Mouse (Mus musculus) CH12.LX (cell line): ENCODE data around the gene Usp18. TPM values are rescaled to one million over a fixed set of nuclear protein-coding genes. Genes with fewer than 3 reads are reported as not detected.

Experiments used
- DNase-seq: peaks from one replicate; pipeline ENCODE4 v3.0.0-alpha.2; 2013; ENCODE audit errors: extremely low read depth
- H3K27ac ChIP-seq: 2 replicates; pipeline ENCODE4 v1.5.1; 2012; ENCODE audit warnings: low read depth, mild to moderate bottlenecking, control low read depth, moderate library complexity; ENCODE audit not compliant: insufficient read depth
- H3K27me3 ChIP-seq: replicated peaks from 2 replicates; pipeline ENCODE3; 2012; ENCODE audit warnings: inconsistent platforms
- H3K36me3 ChIP-seq, 2 experiments: replicated peaks in 1 of 2; 2 replicates each; pipeline versions ENCODE3 to v1.6.1; 2012; ENCODE audit warnings: inconsistent platforms in 1 of 2, low read length in 1 of 2, mild to moderate bottlenecking in 1 of 2, mixed read lengths in 1 of 2, moderate library complexity in 1 of 2; ENCODE audit not compliant: control insufficient read depth in 1 of 2, insufficient read depth in 1 of 2
- H3K4me1 ChIP-seq, 2 experiments: 2 replicates each; pipeline ENCODE4 v1.6.1; 2012; ENCODE audit warnings: inconsistent platforms in 1 of 2, moderate library complexity in 1 of 2; ENCODE audit not compliant: insufficient read depth in 2 of 2, control insufficient read depth in 1 of 2
- H3K4me2 ChIP-seq: 2 replicates; pipeline ENCODE4 v1.6.1; 2012; ENCODE audit warnings: low read depth, mild to moderate bottlenecking, control low read depth; ENCODE audit not compliant: poor library complexity, insufficient read depth, severe bottlenecking
- H3K4me3 ChIP-seq, 3 experiments: fragments of 150-350 bp in 1 of 3; sonication (generic) in 1 of 3; replicated peaks in 1 of 3; 2 replicates each; pipeline versions ENCODE3 to v1.5.1; 2011 to 2012; ENCODE audit warnings: low read depth in 2 of 3, low read length in 2 of 3, mild to moderate bottlenecking in 2 of 3, moderate library complexity in 2 of 3, control low read depth in 1 of 3, improper control_type of control experiment in 1 of 3, inconsistent platforms in 1 of 3, mixed read lengths in 1 of 3; ENCODE audit not compliant: poor library complexity in 1 of 3
- H3K79me2 ChIP-seq: replicated peaks from 2 replicates; pipeline ENCODE4 v1.6.1; 2012; ENCODE audit warnings: mild to moderate bottlenecking, moderate library complexity; ENCODE audit not compliant: control insufficient read depth, poor library complexity, insufficient read depth, severe bottlenecking; ENCODE audit errors: extremely low read depth
- H3K9ac ChIP-seq: 2 replicates; pipeline ENCODE4 v1.6.1; 2012; ENCODE audit warnings: low read depth, mild to moderate bottlenecking, control low read depth, moderate library complexity; ENCODE audit not compliant: insufficient read depth
- H3K9me3 ChIP-seq: replicated peaks from 2 replicates; pipeline ENCODE3; 2012; ENCODE audit warnings: low read length, inconsistent platforms, mixed read lengths
- BHLHE40 ChIP-seq: IDR thresholded peaks from 2 replicates; pipeline ENCODE4 v1.6.1; 2011; ENCODE audit warnings: mild to moderate bottlenecking, low read depth, low read length, improper control_type of control experiment
- CTCF ChIP-seq, 2 experiments: IDR thresholded peaks in 1 of 2; conservative IDR thresholded peaks in 1 of 2; 2 replicates each; pipeline ENCODE4 v1.5.1; 2011 to 2012; ENCODE audit warnings: low read depth in 2 of 2, low read length in 2 of 2, improper control_type of control experiment in 1 of 2, inconsistent platforms in 1 of 2, mild to moderate bottlenecking in 1 of 2, moderate library complexity in 1 of 2
- JUN ChIP-seq: IDR thresholded peaks from 2 replicates; pipeline ENCODE4 v1.6.1; 2011; ENCODE audit warnings: low read depth, mild to moderate bottlenecking, low read length, improper control_type of control experiment, moderate library complexity; ENCODE audit not compliant: insufficient read depth
- JUND ChIP-seq: conservative IDR thresholded peaks from 2 replicates; pipeline ENCODE4 v1.6.1; 2011; ENCODE audit warnings: low read depth, low read length, improper control_type of control experiment
- MAFK ChIP-seq: IDR thresholded peaks from 2 replicates; pipeline ENCODE4 v1.6.1; 2011; ENCODE audit warnings: low read length, improper control_type of control experiment; ENCODE audit not compliant: insufficient replicate concordance
- MAX ChIP-seq: IDR thresholded peaks from 2 replicates; pipeline ENCODE4 v1.6.1; 2011; ENCODE audit warnings: low read length, improper control_type of control experiment
- MAZ ChIP-seq: IDR thresholded peaks from 2 replicates; pipeline ENCODE4 v1.6.1; 2012; ENCODE audit warnings: low read depth, mild to moderate bottlenecking, inconsistent platforms, low read length, improper control_type of control experiment, moderate library complexity
- MEF2A ChIP-seq: IDR thresholded peaks from 2 replicates; pipeline ENCODE4 v1.6.1; 2014; ENCODE audit warnings: low read depth, mild to moderate bottlenecking, inconsistent platforms, low read length, improper control_type of control experiment, borderline replicate concordance
- PAX5 ChIP-seq: IDR thresholded peaks from 2 replicates; pipeline ENCODE4 v1.6.1; 2012; ENCODE audit warnings: low read length, inconsistent platforms, mixed read lengths
- POLR2A ChIP-seq: IDR thresholded peaks from 2 replicates; pipeline ENCODE4 v1.6.1; 2011; ENCODE audit warnings: low read depth, mild to moderate bottlenecking, improper control_type of control experiment, low read length
- POLR2AphosphoS2 ChIP-seq: IDR thresholded peaks from 2 replicates; pipeline ENCODE4 v1.6.1; 2011; ENCODE audit warnings: low read depth, low read length, improper control_type of control experiment
- RCOR1 ChIP-seq: conservative IDR thresholded peaks from 2 replicates; pipeline ENCODE4 v1.6.1; 2012; ENCODE audit warnings: low read depth, mild to moderate bottlenecking, inconsistent platforms, low read length, improper control_type of control experiment
- SMC3 ChIP-seq: IDR thresholded peaks from 2 replicates; pipeline ENCODE4 v1.6.1; 2011; ENCODE audit warnings: low read depth, low read length, improper control_type of control experiment
- TCF12 ChIP-seq: IDR thresholded peaks from 2 replicates; pipeline ENCODE4 v1.6.1; 2014; ENCODE audit warnings: low read depth, mild to moderate bottlenecking, inconsistent platforms, low read length, improper control_type of control experiment
- UBTF ChIP-seq: IDR thresholded peaks from 2 replicates; pipeline ENCODE4 v1.6.1; 2012; ENCODE audit warnings: low read depth, mild to moderate bottlenecking, inconsistent platforms, low read length, improper control_type of control experiment, moderate library complexity
- USF1 ChIP-seq: IDR thresholded peaks from 2 replicates; pipeline ENCODE4 v1.6.1; 2014; ENCODE audit warnings: low read depth, mild to moderate bottlenecking, inconsistent platforms, low read length, improper control_type of control experiment
- ZC3H11A ChIP-seq: IDR thresholded peaks from 2 replicates; pipeline ENCODE4 v1.6.1; 2012; ENCODE audit warnings: low read depth, mild to moderate bottlenecking, inconsistent platforms, low read length, improper control_type of control experiment
- ZKSCAN1 ChIP-seq: IDR thresholded peaks from 2 replicates; pipeline ENCODE4 v1.6.1; 2012; ENCODE audit warnings: low read depth, inconsistent platforms, low read length, improper control_type of control experiment, borderline replicate concordance
- dilution Hi-C: fragments of 300-500 bp; cut with MboI; formaldehyde crosslinking; loops from 2 replicates; pipeline ENCODE4 v1.14.3; 2020; ENCODE audit warnings: low sequenced_read_pairs; ENCODE audit not compliant: extremely low pct_unique_long_range_greater_than_20kb, extremely low pct_ligation_motif_present
- in situ Hi-C: fragments of 300-500 bp; cut with MboI; formaldehyde crosslinking; loops from 3 replicates; pipeline ENCODE4 v1.14.3; 2019; ENCODE audit warnings: low sequenced_read_pairs, low pct_ligation_motif_present, low pct_unique_long_range_greater_than_20kb, mixed read lengths
- polyA plus RNA-seq: library from polyadenylated mRNA; unstranded; fragments of >175 nt; gene quantifications from 2 replicates; pipeline ENCODE4 v1.2.1, GENCODE M21; 2012; ENCODE audit warnings: low read depth; ENCODE audit not compliant: insufficient read length
- total RNA-seq, 2 experiments: library from RNA; depleted of rRNA; stranded (reverse); fragments of 300-350 nt in 1 of 2; fragments of >200 nt in 1 of 2; gene quantifications; 2 replicates each; pipeline ENCODE4 v1.2.3; 2012 to 2014

Usp18 gene
- total and polyA plus RNA-seq, 3 experiments = 0.36 to 1.5 (median 1.3) TPM

- in situ Hi-C loops = no loop called here
- DNase-seq = no peak
- no peaks in the 10 kb centered on the region for H3K27me3 ChIP-seq
- TF ChIP-seq MAZ (no peak), POLR2A (no peak), JUND (no peak), BHLHE40 (no peak), MAFK (no peak), SMC3 (no peak), RCOR1 (no peak), TCF12 (no peak), USF1 (no peak), JUN (no peak), PAX5 (no peak), ZKSCAN1 (no peak), POLR2AphosphoS2 (no peak), CTCF (conservative IDR thresholded peaks at IDR 0.05 in 1 of 2, IDR thresholded peaks at IDR 0.05 in 1 of 2; ENCODE audit: low read depth in 2 of 2, low read length in 2 of 2) (no peak), MEF2A (no peak)
- no peak overlapping the region for H3K4me3 ChIP-seq
- H3K36me3 ChIP-seq = peaks cover 0 to 29% of the 10 kb centered on the region in 2 experiments
- H3K27ac ChIP-seq = no peak overlapping the region
- H3K9me3 ChIP-seq = peaks cover 4% of the 10 kb centered on the region
- no peak overlapping the region for H3K4me2 ChIP-seq
- H3K4me1 ChIP-seq = peaks cover 7 to 23% of the 10 kb centered on the region in 2 experiments
- H3K9ac ChIP-seq = no peak overlapping the region
- H3K79me2 ChIP-seq = no peaks in the 10 kb centered on the region
- dilution Hi-C loops = no loop called here
Observed at GRCm38 (mm10) chr6:121262496-121262895, 16.8 kb downstream of the Usp18 start.

- Histone ChIP-seq H3K4me3 (no peak overlapping the region), H3K27ac (no peak overlapping the region), H3K9me3 (peaks cover 2% of the 10 kb centered on the region)
- dilution Hi-C loops = no loop called here
- in situ Hi-C loops = no loop called here
- TF ChIP-seq MAX (peak; percentile 49; the same call in 1 of the 2 replicates), PAX5 (no peak)
- TF ChIP-seq, all 38 proteins: peak for 1
- Histone ChIP-seq H3K36me3 (peaks cover 0 to 30% of the 10 kb centered on the region in 2 experiments), H3K4me2 (no peak overlapping the region), H3K4me1 (peaks cover 3 to 19% of the 10 kb centered on the region in 2 experiments; a peak in 1 of 4 replicates), H3K79me2 (no peaks in the 10 kb centered on the region), H3K27me3 (peaks cover 2% of the 10 kb centered on the region), H3K9ac (no peak overlapping the region)
- no peak for DNase-seq
Observed at GRCm38 (mm10) chr6:121270156-121270555, 24.4 kb downstream of the Usp18 start.

- Histone ChIP-seq H3K4me2 (peak overlapping the region; percentile 47; the same call in 1 of the 2 replicates), H3K9me3 (peaks cover 2% of the 10 kb centered on the region), H3K4me1 (peaks cover 4 to 19% of the 10 kb centered on the region in 2 experiments; a peak in 2 of 4 replicates), H3K27ac (no peak overlapping the region), H3K27me3 (peaks cover 13% of the 10 kb centered on the region), H3K4me3 (peak overlapping the region in 2 of 3 experiments; percentile 70 to 100), H3K79me2 (no peaks in the 10 kb centered on the region), H3K36me3 (peaks cover 0 to 21% of the 10 kb centered on the region in 2 experiments), H3K9ac (no peak overlapping the region)
- dilution Hi-C loops (no loop called here), in situ Hi-C loops (no loop called here)
- TF ChIP-seq ZC3H11A (no peak), MAX (no peak), UBTF (no peak)
- no peak for DNase-seq
Observed at GRCm38 (mm10) chr6:121271707-121272074, 26.0 kb downstream of the Usp18 start.
